Mouse (Mus musculus): ENCODE data around the gene Olfr459. TPM values are rescaled to one million over a fixed set of nuclear protein-coding genes. Genes with fewer than 3 reads are reported as not detected.

Gene Olfr459
- total and polyA plus RNA-seq, 3 experiments = not detected

- dilution Hi-C loops (cut with MboI; ENCODE audit: extremely low pct_ligation_motif_present, extremely low pct_unique_long_range_greater_than_20kb, low sequenced_read_pairs) = no loop called here
- no peaks in the 10 kb centered on the region for H3K36me3 ChIP-seq (replicated peaks in 1 of 2; ENCODE audit: control insufficient read depth in 1 of 2, insufficient read depth in 1 of 2, low read length in 1 of 2)
- TF ChIP-seq BHLHE40 (IDR thresholded peaks at IDR 0.05; ENCODE audit: low read depth, low read length) (no peak), KAT2A (IDR thresholded peaks at IDR 0.05; ENCODE audit: insufficient replicate concordance, low read length) (no peak), MXI1 (IDR thresholded peaks at IDR 0.05; ENCODE audit: low read depth, low read length) (no peak), SIN3A (IDR thresholded peaks at IDR 0.05; ENCODE audit: low read length) (no peak), UBTF (IDR thresholded peaks at IDR 0.05; ENCODE audit: low read depth, low read length) (no peak), IRF4 (IDR thresholded peaks at IDR 0.05; ENCODE audit: low read depth, low read length) (no peak)
- DNase-seq (ENCODE audit: extremely low read depth) = no peak
- H3K9me3 ChIP-seq (replicated peaks; ENCODE audit: low read length) = no peaks in the 10 kb centered on the region
- no peak overlapping the region for H3K4me2 ChIP-seq (ENCODE audit: insufficient read depth, low read depth, poor library complexity, severe bottlenecking)
- no peaks in the 10 kb centered on the region for H3K79me2 ChIP-seq (replicated peaks; ENCODE audit: control insufficient read depth, extremely low read depth, insufficient read depth, poor library complexity, severe bottlenecking)
- no peak overlapping the region for H3K9ac ChIP-seq (ENCODE audit: insufficient read depth, low read depth)
- H3K27ac ChIP-seq (ENCODE audit: insufficient read depth, low read depth) = no peak overlapping the region
- no peaks in the 10 kb centered on the region for H3K4me1 ChIP-seq (ENCODE audit: control insufficient read depth in 1 of 2, insufficient read depth in 2 of 2)
- no peaks in the 10 kb centered on the region for H3K27me3 ChIP-seq (replicated peaks)
- H3K4me3 ChIP-seq (replicated peaks in 1 of 3; ENCODE audit: low read depth in 2 of 3, low read length in 2 of 3, poor library complexity in 1 of 3) = no peak overlapping the region
- in situ Hi-C loops (cut with MboI; ENCODE audit: low pct_ligation_motif_present, low pct_unique_long_range_greater_than_20kb, low sequenced_read_pairs) = no loop called here
Observed at GRCm38 (mm10) chr6:41721430-41721829, 53.5 kb downstream of the Olfr459 start.

Other genes with a start within 250 kb of the Olfr459 start
- gene Ephb6, start 169.7 kb downstream of the Olfr459 start, total RNA-seq (2012; rRNA removed) = 0.04 TPM in 1 of 2 replicates, not detected in the other
- gene Ephb6, start 169.7 kb downstream of the Olfr459 start, total RNA-seq (2014; rRNA removed) = not detected in 2 replicates
- not detected in 2 replicates for gene Ephb6, start 169.7 kb downstream of the Olfr459 start, polyA plus RNA-seq (2012; ENCODE audit: insufficient read length, low read depth)
- not detected in 2 replicates for gene Trpv6, start 138.8 kb downstream of the Olfr459 start, total RNA-seq (2012; rRNA removed)
- not detected in 2 replicates for gene Trpv6, start 138.8 kb downstream of the Olfr459 start, total RNA-seq (2014; rRNA removed)
- gene Trpv6, start 138.8 kb downstream of the Olfr459 start, polyA plus RNA-seq (2012; ENCODE audit: insufficient read length, low read depth) = not detected in 2 replicates
- gene Trpv5, start 94.4 kb downstream of the Olfr459 start, total RNA-seq (2012; rRNA removed) = not detected in 2 replicates
- not detected in 2 replicates for gene Trpv5, start 94.4 kb downstream of the Olfr459 start, total RNA-seq (2014; rRNA removed)
- not detected in 2 replicates for gene Trpv5, start 94.4 kb downstream of the Olfr459 start, polyA plus RNA-seq (2012; ENCODE audit: insufficient read length, low read depth)
- gene Llcfc1, start 90.7 kb downstream of the Olfr459 start, total RNA-seq (2012; rRNA removed) = not detected in 2 replicates
- gene Llcfc1, start 90.7 kb downstream of the Olfr459 start, total RNA-seq (2014; rRNA removed) = not detected in 2 replicates
- gene Llcfc1, start 90.7 kb downstream of the Olfr459 start, polyA plus RNA-seq (2012; ENCODE audit: insufficient read length, low read depth) = not detected in 2 replicates
- not detected in 2 replicates for gene Kel, start 70.8 kb downstream of the Olfr459 start, total RNA-seq (2012; rRNA removed)
- not detected in 2 replicates for gene Kel, start 70.8 kb downstream of the Olfr459 start, total RNA-seq (2014; rRNA removed)
- not detected in 2 replicates for gene Kel, start 70.8 kb downstream of the Olfr459 start, polyA plus RNA-seq (2012; ENCODE audit: insufficient read length, low read depth)
- gene Pip, start 72.4 kb upstream of the Olfr459 start, total RNA-seq (2012; rRNA removed) = not detected in 2 replicates
- not detected in 2 replicates for gene Pip, start 72.4 kb upstream of the Olfr459 start, total RNA-seq (2014; rRNA removed)
- gene Pip, start 72.4 kb upstream of the Olfr459 start, polyA plus RNA-seq (2012; ENCODE audit: insufficient read length, low read depth) = not detected in 2 replicates
- gene Sval2, start 77.8 kb upstream of the Olfr459 start, total RNA-seq (2012; rRNA removed) = not detected in 2 replicates
- gene Sval2, start 77.8 kb upstream of the Olfr459 start, total RNA-seq (2014; rRNA removed) = not detected in 2 replicates
- gene Sval2, start 77.8 kb upstream of the Olfr459 start, polyA plus RNA-seq (2012; ENCODE audit: insufficient read length, low read depth) = not detected in 2 replicates
- gene Sval1, start 176.5 kb upstream of the Olfr459 start, total RNA-seq (2012; rRNA removed) = not detected in 2 replicates
- gene Sval1, start 176.5 kb upstream of the Olfr459 start, total RNA-seq (2014; rRNA removed) = not detected in 2 replicates
- not detected in 2 replicates for gene Sval1, start 176.5 kb upstream of the Olfr459 start, polyA plus RNA-seq (2012; ENCODE audit: insufficient read length, low read depth)
- not detected in 2 replicates for gene Sval3, start 193.0 kb upstream of the Olfr459 start, total RNA-seq (2012; rRNA removed)
- gene Sval3, start 193.0 kb upstream of the Olfr459 start, total RNA-seq (2014; rRNA removed) = not detected in 2 replicates
- not detected in 2 replicates for gene Sval3, start 193.0 kb upstream of the Olfr459 start, polyA plus RNA-seq (2012; ENCODE audit: insufficient read length, low read depth)

Measured in CH12.LX (cell line).